Mouse (Mus musculus) neutrophil, adult 5-6 weeks (primary cell): ENCODE measurements around the gene Olfr282. TPM values are rescaled to one million over a fixed set of nuclear protein-coding genes. Genes with fewer than 3 reads are reported as not detected.

Experiments used
- ATAC-seq: fragments of 151-379, 151-347 bp; 2 replicates; pipeline ENCODE4 v1.8.0; 2017; ENCODE audit warnings: mild to moderate bottlenecking, moderate TSS enrichment; ENCODE audit not compliant: insufficient number of reproducible peaks, poor library complexity, low FRiP score, severe bottlenecking; ENCODE audit errors: extremely low read depth
- total RNA-seq: library from RNA; stranded (forward); fragments of 200-1000 nt; gene quantifications from 2 replicates; pipeline ENCODE4 v1.2.3, GENCODE M21; 2017

The Olfr282 gene
- total RNA-seq, 1 experiment from 2014 or later, result not detected

DNA sequence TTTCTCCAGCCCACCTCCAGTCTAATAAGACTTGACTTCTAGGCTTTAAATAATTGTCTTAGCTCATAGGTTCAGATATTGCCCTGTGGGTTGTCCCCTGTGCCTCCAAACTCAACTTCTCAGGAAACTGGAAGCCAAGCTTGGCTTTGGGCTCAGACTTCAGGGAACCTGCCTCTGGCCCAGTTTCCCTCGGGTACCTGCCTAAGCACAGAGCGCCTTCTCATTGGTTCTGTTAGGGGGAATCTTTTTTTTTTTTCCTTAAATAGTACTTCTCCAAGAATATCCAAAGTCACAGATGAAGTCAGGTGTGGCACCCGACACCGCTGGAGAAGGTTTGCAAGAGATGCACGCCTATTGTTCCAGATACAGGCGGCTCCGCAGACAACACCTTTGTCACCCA lies 21.3 kb downstream of the Olfr282 start, which contains the start of gene Olfr281:
Gene Olfr281, plus strand, starts transcription at position 301 of the 400 bp plus-strand sequence.
- no peak for ATAC-seq

DNA sequence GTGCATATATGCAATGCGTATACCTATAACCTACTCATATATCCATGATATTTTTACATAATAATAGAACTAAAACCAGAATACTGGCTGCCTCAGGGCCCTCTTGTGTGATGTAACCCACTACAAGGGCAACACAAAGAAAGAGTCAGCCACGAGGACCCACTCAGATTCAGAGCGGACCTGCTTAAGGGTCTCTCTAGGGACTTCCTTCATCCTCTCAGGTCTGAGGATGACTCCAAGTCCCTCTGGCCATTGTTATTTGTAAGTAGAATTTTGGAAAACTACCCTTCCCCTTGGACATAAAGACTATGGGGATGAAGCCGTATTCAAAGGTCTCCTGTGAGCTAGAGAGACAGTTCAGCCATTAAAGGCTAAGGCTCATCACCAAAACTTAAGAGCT lies 38.6 kb downstream of the Olfr282 start, which contains the start of gene OR5BS1P:
Gene OR5BS1P, plus strand, starts transcription at position 301 of the 400 bp plus-strand sequence.
- ATAC-seq, result no peak

DNA sequence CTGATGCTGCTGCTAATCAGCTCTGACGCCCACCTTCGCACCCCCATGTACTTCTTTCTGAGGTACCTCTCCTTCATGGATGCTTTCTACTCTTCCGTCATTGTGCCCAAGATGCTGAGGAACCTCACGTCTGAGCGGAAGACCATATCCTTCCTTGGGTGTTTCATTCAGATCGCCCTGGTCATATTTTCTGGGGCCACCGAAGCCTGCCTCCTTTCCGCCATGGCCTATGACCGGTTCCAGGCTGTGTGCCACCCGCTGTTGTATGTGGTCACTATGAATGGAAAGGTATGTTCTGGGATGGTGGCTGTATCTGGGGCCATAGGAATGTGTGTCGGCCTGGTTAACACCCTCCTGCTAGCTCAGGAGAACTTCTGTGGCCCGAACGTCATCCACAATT lies 40.5 kb downstream of the Olfr282 start:
- ATAC-seq, result no peak

DNA sequence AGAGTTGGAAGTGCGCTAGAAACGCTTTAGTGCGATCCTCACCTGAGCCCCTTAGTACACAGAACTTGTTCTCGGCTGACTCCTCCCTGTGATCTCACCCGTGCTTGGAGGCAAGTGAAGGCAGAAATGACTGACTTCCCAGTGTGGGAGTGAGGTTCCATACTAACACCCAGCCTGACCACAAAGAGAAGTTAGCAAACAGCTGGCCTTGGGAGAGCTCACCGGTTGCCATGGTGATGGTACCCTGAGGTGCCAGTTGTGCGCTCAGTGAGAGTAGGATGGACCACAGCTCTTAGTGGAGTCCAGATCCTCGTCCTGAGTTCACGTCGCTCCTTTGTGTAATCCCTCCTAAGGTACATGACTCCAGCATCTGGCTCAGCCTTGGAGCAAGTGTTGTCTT lies 43.9 kb downstream of the Olfr282 start:
- ATAC-seq, result no peak

DNA sequence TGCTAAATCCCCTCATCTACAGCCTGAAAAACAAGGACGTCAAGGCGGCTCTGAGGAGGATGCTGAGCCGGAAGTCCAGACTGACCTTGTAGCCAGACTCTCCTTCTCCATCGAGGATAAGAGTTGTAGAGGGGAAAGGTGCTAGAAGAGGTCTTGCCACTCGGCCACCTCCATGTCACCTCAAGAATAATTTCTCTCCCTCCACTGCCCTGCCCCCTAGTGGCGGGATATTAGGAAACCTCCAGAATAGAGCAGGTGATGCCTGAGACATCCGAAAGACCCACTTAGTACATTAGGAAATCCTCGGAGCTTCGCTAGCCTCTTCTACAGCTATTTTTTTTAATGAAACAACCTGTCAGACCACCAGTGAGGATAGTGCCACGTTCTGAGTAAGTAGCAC lies 44.4 kb downstream of the Olfr282 start:
- peak; percentile 53 for ATAC-seq

DNA sequence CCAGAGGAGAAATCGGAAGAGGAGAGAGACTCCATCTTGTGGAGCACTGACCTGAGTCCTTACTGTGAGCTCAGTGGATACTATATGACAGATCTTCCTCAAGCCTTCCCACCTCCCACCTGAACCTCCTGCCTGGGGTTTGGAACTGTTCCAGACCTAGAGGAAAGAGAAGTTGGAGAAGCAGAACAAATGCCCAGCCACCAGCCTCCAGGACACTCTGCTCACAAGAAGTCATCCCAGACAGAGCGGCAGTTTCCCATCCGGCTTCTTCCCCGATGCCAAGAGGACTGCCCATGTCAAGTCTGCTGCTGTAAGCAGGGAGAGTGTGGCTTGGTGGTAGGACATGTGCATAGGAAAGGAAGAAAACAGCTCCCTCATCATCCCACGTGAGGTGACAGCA lies 45.3 kb downstream of the Olfr282 start:
- ATAC-seq, result no peak

DNA sequence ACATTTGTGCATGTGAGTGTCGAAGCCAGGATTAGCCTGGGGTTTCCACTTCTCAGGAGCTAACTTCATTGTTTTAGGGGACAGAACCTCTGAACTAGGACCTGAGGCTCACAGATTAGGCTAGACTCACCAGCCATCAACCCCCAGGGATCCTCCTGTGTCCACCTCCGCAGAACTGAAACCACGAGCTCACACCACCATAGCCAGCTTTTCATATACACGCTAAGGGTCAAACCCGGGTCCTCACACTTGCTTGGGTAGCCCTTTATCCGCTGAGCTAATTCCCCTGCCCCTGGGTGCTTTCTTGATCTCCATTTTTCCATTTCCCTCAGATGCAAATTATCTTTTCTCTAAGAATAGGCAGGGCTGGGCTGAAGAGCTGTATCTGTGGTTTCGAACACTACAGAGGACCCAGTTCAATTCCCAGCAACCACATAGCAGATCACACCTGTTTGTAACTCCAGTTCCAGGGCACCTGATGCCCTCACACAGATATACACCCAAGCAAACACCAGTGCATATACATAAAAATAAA lies 48.6 kb downstream of the Olfr282 start:
- no peak for ATAC-seq

DNA sequence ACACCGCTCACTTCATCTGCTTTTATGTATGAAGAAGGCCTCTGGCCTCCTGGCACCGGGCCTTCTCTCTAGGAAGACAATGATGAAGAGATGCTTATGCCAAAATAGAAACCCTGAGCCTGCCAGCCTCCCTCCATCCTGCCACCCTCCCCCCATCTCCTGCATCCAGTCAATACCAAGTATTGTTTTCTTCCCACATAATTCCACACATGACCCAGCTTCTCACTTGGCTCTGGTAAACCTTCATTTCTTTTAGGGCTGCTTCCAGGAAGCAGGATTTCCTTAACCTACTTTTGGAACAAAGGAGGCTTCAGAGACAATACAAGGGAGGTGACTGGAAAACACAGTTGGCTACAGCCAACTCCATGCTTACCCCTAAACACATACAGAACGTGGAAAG lies 51.7 kb downstream of the Olfr282 start, which contains the start of gene Lalba:
Gene Lalba, minus strand, starts transcription at position 21 of the 400 bp plus-strand sequence.
- ATAC-seq, result no peak

DNA sequence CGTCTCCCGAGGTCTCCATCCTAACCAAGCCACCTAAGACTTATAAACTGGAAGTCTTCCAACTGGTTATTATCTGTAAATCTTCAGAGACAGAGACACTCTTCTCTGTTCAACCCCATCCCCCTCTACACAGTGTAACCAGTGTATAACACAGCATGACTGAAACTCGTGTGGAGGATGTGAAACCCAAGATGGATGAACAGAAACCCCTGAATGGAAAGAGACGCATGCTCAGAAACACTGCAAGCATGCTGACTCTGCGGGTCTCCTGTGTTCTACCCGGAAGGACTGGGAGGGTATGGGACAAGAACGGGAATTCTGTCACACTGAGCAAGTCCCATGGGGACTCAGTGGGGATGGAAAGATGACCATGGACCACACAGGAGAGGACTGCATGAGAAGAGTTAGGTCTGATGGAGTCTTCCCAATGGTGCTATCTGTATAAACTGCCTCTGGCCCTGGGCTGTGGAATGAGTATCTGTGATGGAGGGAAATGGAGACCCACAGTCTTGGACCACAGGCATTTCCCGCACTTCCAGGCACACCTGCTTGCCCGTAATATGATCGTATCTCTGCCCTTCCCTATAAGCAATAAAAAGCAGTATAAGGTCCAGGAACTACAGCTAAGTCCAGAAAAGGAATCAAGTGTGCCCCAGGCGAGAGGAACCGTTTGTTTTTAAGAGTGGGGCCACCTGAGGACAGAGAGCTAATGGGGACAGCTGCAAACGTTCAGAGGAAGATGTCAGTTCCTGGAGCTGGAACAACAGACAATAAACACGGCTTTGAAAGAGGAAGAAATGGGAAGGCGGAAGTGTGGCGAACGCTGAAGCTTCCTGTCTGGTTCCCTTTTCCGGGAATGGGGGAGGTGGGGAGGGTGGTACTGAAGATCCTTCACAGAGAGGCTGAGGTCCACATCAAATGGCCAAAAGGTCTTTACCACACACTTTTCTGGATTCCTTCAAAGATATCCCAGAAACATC lies 53.2 kb downstream of the Olfr282 start:
- peak; percentile 85 for ATAC-seq

DNA sequence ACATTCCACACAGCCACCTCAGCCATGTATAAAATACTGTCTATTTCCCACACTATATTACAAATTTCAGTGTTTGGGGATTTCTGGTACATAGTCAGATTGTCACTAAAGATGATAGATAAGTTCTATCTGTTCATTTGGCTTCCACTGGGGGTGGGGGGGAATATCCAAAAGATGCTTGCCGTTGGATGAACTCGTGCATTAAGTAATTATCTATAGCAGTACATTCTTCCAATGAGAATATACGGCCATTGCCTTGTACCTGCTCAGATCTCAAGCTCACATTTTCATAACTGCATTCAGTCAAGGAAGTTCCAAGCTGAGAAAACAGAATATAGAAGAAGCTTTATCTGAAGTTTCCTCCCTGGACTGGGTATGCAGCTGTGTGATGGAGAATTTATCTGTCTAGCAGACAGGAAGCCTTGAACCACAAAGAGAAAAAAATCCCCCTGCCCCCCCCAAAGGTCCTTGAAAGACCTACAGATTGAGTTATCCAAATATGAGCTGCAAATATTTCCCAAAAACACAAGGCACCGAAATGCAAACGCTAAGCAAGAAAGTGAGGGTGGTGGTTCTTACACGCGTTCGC lies 55.5 kb downstream of the Olfr282 start:
- no peak for ATAC-seq

Other genes with a start within 250 kb of the Olfr282 start
- not detected in 2 replicates for gene Olfr288, start 235.7 kb upstream of the Olfr282 start, total RNA-seq
- not detected in 2 replicates for gene Gm44579, start 210.2 kb upstream of the Olfr282 start, total RNA-seq
- gene Olfr287, start 210.2 kb upstream of the Olfr282 start, total RNA-seq, result not detected in 2 replicates
- not detected in 2 replicates for gene Olfr286, start 196.8 kb upstream of the Olfr282 start, total RNA-seq
- gene H1fnt, start 173.9 kb upstream of the Olfr282 start, total RNA-seq, result not detected in 2 replicates
- 0.12 TPM in 1 of 2 replicates, not detected in the other for gene Zfp641, start 135.1 kb upstream of the Olfr282 start, total RNA-seq
- gene Olfr285, start 113.9 kb upstream of the Olfr282 start, total RNA-seq, result not detected in 2 replicates
- not detected in 2 replicates for gene Olfr284, start 90.2 kb upstream of the Olfr282 start, total RNA-seq
- not detected in 2 replicates for gene Olfr283, start 50.3 kb upstream of the Olfr282 start, total RNA-seq
- gene Olfr281, start 21.4 kb downstream of the Olfr282 start, total RNA-seq, result 0.12 TPM in 1 of 2 replicates, not detected in the other
- not detected in 2 replicates for gene OR5BS1P, start 38.7 kb downstream of the Olfr282 start, total RNA-seq
- gene Lalba, start 51.5 kb downstream of the Olfr282 start, total RNA-seq, result not detected in 2 replicates
- gene Olfr279, start 61.2 kb downstream of the Olfr282 start, total RNA-seq, result not detected in 2 replicates
- gene Kansl2, start 103.0 kb downstream of the Olfr282 start, total RNA-seq, result 39.3 and 42.1 TPM in 2 replicates
- 105 and 123 TPM in 2 replicates for gene Ccnt1, start 139.7 kb downstream of the Olfr282 start, total RNA-seq
- gene 4930415O20Rik, start 139.8 kb downstream of the Olfr282 start, total RNA-seq, result 1.6 TPM in 1 of 2 replicates, not detected in the other
- 2.0 and 2.8 TPM in 2 replicates for gene Adcy6, start 178.9 kb downstream of the Olfr282 start, total RNA-seq
- not detected in 2 replicates for gene Cacnb3, start 199.6 kb downstream of the Olfr282 start, total RNA-seq
- gene Ddx23, start 231.7 kb downstream of the Olfr282 start, total RNA-seq, result 109 and 114 TPM in 2 replicates
- gene Rnd1, start 246.2 kb downstream of the Olfr282 start, total RNA-seq, result 13.8 and 16.5 TPM in 2 replicates